Mouse (Mus musculus) c-Kit-positive CD71-positive TER-119-negative erythroid progenitor cells, embryonic 14.5 days (primary cell): ENCODE data around the gene Kcng4.

Experiments used
- DNase-seq: peaks from one replicate; pipeline ENCODE4 v3.0.0-alpha.2; 2013; ENCODE audit warnings: low read depth

The Kcng4 gene

DNA sequence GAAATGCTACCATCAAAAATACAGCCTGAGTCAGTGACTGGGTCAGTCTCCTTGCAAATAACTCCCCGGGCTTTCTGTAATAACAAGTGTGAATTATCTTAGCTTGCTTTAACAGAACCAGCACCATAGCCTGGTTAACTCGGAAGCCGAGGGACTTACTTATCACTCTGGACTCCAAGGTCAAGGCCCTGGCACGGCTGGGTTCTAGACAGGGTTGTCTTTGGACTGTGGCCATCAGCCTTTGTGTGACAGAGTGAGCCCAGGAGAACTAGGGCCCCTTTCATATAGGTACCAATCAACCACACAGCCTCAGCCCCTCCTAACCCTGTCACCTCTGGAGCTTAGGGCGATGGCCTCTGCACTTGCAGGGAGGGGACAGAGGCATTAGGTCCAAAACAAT, 5.6 kb upstream of the Kcng4 start:
- DNase-seq: no peak

DNA sequence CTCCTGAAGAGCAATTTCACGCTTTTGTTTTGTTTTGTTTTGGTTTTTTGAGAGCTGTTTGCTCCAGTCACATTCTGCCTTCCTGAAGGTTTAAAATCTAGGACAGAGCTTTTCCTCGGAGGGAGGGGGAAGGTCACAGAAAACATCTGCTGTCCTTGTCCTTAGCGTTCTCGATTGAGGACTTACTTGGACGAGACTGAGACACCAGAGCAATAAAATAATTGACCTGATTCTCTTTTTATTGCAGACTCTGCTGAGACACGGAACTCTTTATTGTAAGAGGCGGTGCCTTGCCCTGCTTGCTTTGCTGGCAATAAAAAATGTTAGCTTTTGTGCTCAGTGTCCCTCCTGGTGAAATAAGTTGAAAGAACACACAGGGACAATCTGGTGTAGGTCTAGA, 4.3 kb upstream of the Kcng4 start:
- DNase-seq: no peak

DNA sequence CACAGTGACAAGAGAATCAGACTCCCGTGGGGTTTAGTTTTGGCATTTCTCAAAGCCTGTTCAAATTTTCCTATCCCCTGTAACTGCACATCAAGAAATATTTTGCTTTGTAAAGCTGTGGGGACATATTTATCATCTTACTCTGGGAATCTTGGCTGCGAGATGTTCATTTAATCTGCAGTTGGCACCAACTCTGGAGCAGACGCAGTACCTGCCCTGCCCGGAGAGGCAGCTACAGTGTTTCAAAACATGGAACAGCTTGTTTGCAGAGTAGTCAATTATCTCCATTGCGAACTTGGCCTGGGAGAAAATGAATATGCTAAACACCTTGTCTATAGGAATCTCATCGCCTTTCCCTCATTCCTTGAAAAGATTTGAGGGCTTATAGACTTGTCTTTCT, 2.8 kb upstream of the Kcng4 start:
- DNase-seq: no peak

DNA sequence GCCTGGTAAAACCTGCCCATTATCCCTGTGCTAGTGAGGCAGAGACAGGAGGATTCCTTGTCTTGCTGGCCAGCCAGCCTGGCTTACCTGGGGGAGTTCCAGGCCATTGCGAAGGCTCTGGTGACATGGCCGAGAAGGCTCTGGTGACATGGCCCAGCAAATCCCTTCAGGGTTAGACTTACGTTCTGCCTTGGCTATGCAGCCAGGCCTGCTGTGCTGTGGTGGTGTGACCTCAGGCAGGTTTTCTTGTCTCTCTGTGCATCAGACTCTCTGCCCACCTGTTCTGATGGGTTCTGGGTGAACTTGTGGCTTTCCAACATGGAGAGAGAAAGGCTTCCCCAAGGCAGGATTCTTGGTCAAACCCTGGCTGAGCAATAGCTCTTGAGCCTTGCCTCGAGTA, 1.9 kb upstream of the Kcng4 start:
- no peak for DNase-seq

DNA sequence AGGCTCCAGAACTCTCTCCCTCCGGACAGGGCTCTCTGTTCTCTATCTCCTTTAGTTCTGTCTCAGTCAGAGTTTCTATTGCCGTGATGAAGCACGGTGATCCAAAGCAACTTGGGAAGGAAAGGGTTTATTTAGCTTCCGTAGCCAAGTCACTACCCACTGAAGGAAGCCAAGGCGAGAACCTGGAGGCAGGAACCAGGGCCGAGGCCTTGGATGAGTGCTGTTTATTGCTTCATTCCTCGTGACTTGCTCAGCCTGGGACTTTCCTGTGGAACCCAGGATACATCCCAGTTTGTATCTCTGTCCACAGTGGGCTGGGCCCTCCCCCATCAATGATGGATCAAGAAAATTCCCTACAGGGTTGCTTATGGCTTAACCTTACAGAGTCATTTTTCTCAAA, 1.3 kb upstream of the Kcng4 start:
- no peak for DNase-seq

DNA sequence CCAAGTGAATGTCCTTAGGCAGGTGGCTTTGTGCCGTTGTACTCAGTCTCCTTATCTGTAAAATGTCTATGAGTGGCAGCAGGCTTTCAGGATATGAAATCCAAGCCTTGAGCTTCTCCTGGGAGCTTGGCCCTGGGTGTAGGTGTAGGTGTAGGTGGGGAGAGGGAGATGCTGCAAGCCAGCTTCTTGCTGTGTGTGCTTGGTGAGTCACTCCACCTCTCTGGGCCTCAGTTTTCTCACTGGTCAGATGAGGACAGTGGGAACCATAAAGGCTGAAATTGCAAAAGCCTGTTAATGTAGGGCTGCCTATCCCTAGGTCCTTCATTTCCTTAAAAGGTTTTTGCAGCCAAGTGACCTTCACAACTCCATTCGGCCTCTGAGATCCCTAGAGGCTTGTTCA, 478 bp upstream of the Kcng4 start:
- DNase-seq: no peak

DNA sequence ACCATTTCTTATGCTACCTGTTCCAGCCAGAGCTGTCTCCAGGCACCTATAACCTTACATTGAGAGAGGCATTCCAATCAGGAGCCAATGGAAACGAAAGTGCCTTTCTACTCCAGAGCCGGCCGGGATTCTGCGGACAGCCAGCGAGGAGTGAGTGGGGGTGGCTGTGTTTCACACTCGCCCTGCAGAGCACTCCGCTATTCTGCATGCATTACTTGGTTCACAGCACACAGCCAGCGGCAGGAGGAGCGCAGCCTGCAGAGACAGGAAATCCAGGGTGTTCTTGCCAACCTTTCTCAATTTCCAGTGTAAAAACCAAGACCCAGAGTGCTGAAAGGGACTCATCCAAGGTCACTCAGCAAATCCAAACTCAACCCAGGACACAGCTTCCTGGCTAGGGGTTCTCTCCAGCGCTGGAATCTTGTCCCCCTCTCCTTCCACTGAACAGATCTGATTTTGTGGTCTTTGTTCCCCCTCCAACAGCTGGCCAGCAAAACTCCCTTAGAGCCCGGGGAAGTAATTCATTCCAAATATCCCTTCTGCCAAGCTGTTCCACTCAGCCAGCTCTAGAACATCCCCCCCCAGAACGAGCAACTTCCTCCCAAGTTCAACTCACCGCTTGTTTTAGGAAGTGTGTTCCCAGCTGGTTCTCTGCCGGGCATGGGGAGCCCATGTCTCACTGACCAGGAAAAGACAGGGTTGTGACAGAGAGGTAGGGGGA, 704 bp downstream of the Kcng4 start:
- no peak for DNase-seq

DNA sequence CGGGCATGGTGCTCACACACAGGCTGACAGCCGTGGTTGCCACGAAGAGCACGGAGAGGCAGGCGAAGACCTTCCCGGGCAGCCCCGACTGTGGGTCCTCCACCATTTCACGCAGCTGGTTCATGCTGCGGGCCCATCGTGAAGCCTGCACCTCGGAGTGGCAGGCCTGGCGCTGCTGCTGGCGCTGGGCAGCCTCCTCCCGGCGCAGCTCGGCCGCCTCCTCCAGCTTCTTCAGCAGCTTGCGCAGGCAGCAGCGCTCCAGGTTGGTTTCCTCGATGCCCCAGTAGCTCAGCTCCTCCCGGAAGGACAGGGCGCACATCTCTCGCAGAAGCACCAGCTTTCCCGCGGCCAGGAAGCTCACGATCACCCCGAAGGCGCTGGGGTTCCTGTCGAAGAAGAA, 2.6 kb downstream of the Kcng4 start:
- no peak for DNase-seq

DNA sequence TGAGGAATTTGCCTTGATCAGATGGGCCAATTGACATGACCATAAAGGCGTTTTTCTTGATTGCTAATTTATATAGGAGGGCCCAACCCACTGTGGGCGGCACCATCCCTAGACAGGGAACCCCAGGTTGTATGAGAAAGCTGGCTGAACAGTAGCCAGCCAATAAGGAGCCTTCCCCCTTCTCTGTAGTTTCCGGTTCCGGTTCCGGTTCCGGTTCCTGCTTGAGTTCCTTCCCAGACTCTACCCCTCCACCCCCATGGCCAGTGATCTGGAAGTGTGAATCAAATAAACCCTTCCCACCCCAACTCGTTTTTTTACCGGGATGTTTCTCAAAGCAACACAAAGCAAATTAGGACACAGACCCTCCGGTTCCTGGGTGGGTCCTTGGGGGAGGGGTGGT, 3.2 kb downstream of the Kcng4 start:
- DNase-seq: no peak

DNA sequence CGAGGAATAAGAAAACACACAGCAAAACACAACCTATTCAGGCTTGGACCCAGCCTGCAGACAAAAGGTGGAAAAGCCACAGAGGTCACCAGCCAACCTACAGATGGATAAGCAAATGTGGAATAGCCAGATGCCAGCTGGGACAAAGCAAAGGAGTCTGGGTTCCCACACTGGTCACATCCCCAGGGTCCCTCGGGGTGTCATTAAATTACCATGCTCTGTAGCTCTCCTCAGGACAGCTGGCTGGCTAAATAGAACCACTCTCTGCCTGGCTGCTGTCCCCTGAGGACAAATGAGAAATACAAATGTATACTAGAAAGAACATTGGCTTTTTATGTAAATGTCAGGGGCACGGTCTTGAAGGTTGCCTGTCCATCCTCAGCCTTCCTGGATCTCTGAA, 4.6 kb downstream of the Kcng4 start:
- DNase-seq: no peak

DNA sequence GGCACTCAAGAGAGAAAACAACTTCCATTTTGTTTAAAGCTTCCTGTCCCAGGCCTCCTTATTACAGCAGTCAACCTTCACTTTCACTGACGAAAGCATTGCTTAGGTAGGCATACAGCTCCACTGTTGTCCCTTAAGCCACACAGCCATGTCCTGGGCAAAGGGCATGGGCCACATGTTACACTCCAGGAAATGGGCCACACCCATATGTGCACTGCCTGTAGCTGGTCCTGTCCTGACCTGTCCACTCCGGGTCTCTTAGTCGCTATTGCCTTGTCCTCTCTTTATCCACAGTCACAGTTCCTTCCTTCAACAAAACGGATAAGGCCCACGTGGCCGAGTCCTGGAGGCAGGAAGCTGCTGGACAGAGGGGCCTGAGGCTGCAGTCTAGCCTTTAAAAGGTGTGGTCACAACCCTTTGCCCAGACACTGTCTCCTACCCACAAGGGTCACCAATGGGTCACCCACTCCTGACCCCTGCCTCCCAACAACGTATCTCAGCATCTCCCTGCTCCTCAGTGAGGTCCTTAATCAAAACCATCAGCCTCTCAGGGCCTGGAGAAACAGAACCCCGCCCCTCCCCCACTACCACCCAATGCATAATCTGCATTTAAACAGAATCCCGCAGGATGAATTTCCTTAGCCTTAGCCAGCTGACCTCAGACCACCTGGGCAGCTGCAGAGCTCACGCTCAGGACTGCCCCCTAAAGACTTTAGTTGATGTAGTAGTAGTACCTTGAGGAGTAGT, 7.7 kb downstream of the Kcng4 start:
- DNase-seq: no peak

DNA sequence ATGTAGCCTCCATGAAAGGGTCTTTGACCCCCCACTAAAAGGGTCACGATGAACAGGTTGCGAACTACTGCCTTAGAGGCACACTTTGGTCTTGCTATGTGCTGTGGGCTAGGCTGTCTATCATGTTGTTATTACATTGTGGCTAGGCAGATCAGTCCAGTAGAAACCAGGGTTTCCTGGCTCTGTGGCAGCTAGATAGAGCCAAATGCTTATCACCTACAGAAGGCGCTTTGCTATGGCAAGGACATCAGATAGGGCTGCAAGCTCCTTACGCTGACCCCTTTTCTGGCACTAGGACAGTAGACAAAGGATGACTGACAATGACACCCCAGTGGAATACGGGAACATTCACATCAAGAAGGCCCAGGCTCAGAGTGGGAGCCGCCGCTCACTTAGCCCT, 8.3 kb downstream of the Kcng4 start:
- no peak for DNase-seq

DNA sequence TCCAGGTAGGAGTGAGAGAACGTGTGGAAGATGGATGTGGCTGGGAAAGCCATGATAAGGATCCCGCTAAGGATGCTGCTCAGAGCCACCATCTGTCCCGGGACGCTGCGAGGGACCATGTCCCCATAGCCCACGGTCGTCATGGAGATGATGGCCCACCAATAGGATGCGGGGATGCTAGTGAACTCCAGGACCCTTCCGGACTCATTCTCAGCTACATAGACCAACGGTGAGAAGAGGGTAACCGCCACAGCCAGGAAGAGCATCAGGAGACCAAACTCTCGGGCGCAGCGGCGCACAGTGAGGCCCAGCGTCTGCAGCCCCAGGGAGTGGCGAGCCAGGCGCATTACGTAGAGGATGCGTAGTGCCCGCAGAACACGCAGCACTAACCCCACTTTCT, 9.7 kb downstream of the Kcng4 start:
- no peak for DNase-seq

DNA sequence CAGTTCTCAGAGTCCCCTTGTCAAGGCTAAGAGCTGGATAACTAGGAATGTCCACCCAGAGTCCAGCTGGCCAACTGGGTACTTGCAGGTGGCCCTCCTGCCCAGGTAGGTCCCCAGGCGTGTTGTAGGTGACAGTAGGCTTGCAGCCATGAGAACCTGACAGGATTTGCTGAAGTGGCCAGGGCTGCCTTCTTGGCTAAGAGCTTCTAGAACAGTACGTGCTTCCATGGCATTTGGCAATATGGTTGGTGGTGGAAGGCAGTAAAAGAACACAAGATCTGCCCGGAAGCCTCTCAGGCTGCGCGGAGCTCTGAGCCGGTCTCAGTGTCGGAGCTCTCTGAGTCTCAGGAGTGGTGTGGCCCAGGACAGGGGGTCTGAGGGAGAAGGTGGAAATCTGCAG, 10.6 kb downstream of the Kcng4 start:
- DNase-seq: no peak

DNA sequence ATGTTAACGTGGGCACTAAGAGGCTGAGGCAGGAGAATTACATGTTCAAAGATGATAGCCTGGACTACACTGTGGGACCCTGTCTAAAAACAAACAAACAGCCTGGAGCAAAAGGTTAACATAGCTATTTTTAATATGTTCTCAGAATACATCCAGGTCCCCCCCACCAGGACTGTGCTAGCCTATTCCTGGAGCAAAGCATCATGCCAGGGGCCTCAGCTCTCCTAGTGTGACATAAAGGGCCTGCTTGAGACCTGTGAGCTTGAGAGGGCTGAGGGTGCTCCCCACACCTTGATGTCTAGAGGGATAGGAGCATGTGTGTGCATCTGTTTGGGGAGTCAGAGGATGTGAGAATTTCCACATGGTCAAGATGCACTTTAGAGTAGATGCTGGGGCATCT, 11.7 kb downstream of the Kcng4 start:
- no peak for DNase-seq

DNA sequence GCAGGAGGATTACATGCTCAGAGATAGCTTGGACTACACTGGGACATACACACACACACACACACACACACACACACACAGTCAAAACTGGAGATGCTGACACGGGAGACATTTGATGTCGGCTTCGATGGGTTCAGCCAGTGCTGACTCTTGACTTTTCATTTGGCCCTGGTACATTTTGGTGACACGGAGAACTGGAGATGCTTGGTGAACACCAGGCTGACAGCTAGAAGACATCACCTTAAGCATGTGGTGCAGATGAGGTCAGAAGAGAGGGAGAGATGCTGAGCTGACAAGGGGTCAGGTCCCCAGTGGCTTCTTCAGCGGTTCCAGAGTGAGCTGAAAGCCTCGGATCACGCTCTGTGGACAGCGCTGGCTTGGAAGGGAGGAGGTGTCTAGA, 12.4 kb downstream of the Kcng4 start:
- no peak for DNase-seq

DNA sequence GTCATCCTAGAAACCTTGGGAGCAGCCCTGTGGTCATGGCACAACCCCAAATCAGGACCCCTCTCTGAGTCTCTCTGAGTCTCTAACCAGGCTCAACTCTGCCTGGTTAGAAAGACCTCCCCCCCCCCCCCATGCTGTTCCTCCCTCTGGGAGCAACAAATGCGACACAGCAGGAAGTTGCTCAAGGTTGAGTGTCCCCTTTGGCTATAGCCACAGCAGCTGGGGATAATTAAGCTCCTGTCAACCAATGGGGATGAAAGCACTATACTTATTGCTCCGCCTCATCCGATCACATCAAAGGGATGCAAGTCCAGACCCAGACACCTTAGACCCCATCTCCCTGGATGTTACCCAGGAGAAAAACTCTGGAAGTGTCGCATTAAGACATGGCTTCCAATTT, 12.9 kb downstream of the Kcng4 start:
- no peak for DNase-seq

DNA sequence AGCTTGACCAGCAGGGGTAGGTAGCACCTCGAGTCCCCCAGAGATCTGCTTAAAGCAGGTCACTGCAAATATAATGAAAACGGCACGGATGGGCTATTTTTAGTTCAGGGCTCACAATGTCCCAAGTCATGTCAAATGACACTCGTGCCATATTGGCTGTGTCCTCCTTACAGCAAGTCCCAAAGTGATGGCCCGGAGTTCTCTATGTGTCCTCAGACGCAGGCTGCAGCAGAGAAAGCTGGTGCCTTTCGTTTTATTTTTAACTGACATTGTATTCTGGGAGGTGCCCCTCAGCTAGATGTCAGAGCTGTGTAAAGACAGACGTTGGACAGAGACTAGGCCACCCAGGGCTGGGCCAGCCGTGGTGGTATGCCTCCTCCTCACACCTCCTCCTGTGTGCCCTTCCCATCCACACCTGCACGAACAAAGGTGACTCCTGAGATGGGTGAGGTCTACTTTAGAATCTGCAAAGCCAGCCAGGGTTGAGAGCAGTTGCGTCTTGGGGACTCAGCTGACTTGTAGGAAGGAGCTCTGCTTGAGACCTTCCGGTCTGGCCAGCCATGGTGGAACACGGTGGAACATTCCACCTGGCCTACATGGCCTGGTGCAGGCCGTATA, 14.5 kb downstream of the Kcng4 start:
- no peak for DNase-seq

DNA sequence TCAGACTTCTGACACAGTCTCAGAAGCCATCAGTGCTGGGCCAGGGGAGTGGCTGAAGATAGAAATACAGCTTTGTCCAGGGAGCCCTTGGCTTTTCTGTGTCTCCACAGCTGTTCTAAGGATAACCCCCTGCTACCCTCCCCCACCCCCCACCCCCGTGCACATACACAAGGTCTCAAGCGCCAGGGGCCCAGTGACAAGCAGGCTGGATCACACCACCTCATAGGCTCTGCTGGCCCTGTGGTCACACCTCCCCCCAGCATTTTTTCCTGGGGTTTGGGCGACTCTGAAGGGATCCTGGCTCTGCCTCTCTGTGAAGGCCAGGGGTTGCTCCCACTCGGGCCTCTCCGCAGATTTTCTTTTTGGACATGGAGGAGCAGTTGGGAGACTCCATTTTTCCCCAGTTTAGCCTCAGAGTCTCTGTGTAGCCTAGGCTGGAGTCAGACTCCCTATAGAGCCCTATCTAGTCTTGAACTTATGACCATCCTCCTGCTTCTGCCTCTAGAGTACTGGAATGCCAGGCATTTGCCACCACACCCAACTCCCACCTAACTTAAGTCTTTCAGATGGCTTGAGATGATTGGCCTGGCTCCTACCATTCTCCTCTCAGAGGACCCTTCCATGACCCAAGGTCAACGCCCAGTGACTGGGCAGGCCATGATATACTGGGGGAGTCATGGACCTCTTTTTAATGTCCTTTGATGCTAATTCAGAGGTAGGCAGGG, 15.2 kb downstream of the Kcng4 start:
- DNase-seq: no peak

DNA sequence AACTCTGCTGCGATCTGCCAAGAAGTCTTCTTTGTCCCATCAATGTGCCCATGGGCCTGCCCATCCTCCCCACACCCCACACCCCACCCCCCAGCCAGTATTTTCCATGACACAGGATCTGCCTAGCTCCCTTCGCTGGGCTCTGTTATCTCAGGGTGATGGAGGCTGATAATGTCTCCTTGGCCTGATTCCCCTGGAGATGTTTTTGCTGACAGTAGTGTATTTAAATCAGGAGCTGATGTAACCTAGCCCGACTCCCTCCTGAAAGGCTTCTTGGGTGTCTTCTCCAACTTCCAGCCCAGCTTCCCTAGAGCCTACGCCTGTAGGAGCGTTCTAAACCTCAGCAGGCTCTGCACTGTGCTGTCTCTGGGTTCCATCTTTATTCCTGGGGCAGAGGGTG, 16.6 kb downstream of the Kcng4 start:
- DNase-seq: no peak

DNA sequence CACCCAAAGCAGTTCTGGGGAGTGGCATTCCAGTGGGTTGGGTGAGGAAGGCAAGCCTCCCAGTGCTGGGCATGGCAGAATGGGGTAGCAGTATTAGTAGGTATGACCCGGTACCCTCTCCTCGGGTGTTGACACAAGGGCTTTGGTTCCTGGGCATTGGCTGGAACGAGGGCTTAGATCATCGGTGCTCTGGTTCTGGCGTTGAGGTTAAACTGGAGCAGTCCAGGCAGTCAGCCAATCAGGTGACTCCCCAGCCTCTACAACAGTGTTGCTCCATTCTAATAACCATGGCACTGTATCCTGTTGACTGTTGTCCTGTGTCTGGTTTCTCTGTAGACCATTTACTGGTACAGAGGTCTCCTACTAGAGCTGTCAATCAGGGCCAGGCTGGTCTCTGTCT, 17.9 kb downstream of the Kcng4 start:
- no peak for DNase-seq

DNA sequence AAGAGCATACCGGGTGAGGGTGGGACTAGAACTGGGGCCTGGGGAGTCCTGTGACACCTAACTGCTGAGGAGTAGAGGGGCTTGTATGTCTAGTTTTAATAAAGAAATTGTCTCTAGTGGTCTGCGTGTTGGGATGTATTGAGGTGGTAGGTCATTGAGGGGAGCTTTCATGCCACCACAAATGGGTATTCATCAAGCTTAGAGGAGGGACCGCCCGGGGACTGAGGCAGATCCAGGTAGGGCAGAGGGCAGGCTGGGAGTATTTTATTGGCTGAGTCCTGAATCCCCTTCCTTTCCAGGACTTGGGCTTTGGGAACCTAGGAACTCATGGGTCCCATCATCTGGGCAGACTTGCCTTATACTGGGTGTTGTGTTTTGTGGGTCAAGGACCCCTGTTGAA, 18.7 kb downstream of the Kcng4 start:
- no peak for DNase-seq

DNA sequence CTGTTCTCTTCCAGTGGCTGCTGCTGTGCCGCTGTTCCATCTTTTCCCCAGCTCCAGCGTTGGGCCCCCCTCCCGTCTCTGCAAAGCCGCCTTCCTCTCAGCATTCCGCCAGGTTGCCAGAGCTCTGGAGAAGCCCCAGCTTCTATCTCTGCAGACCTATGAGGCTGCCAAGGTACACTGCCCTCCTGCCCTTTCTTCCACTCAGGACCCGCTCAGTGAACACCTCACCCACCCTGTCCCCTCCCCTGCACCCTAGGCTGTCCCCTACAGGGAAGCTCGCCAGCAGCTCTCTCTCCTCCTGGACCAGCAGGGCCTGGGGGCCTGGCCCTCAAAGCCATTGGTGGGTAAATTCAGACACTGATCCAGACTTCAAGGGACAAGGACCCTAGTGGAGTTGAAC, 19.1 kb downstream of the Kcng4 start:
- no peak for DNase-seq
